Mouse (Mus musculus) thymus, postnatal 25 days (tissue): Measurements from ENCODE around the gene Akap9.
"Not testable (repeated sequence)": the region's sequence is repeated elsewhere in the genome, so short reads cannot be mapped to it uniquely, and the experiment has no call there.

Experiments used
- DNase-seq: peaks from one replicate; pipeline ENCODE4 v3.0.0; 2022

Gene Akap9

GRCm38 (mm10) chr5:3970936-3971335 lies 43.1 kb downstream of the Akap9 start:
- no peak for DNase-seq

GRCm38 (mm10) chr5:3973764-3974163 lies 45.9 kb downstream of the Akap9 start:
- no peak for DNase-seq

GRCm38 (mm10) chr5:3974896-3975295 lies 47.0 kb downstream of the Akap9 start:
- no peak for DNase-seq

GRCm38 (mm10) chr5:3976111-3976510 lies 48.3 kb downstream of the Akap9 start:
- no peak for DNase-seq

- DNase-seq = no peak
These were observed 50.0 kb downstream of the Akap9 start for GRCm38 (mm10) chr5:3977904-3978303.

- no peak for DNase-seq
These were observed 61.8 kb downstream of the Akap9 start for GRCm38 (mm10) chr5:3989608-3990007.

GRCm38 (mm10) chr5:3990499-3990898 lies 62.6 kb downstream of the Akap9 start:
- DNase-seq = no peak

GRCm38 (mm10) chr5:4004531-4005469 lies 76.9 kb downstream of the Akap9 start:
- DNase-seq = no peak

- DNase-seq = no peak
These were observed 78.8 kb downstream of the Akap9 start for GRCm38 (mm10) chr5:4006606-4007005.

GRCm38 (mm10) chr5:4008266-4008665 lies 80.4 kb downstream of the Akap9 start:
- no peak for DNase-seq

GRCm38 (mm10) chr5:4009540-4009939 lies 81.7 kb downstream of the Akap9 start:
- no peak for DNase-seq

- DNase-seq = not testable (repeated sequence)
These were observed 89.8 kb downstream of the Akap9 start for GRCm38 (mm10) chr5:4017646-4018045.

GRCm38 (mm10) chr5:4019377-4019776 lies 91.5 kb downstream of the Akap9 start:
- no peak for DNase-seq

- DNase-seq = no peak
These were observed 92.2 kb downstream of the Akap9 start for GRCm38 (mm10) chr5:4020018-4020417.

- no peak for DNase-seq
These were observed 95.3 kb downstream of the Akap9 start for GRCm38 (mm10) chr5:4023186-4023585.

- DNase-seq = no peak
These were observed 96.2 kb downstream of the Akap9 start for GRCm38 (mm10) chr5:4023742-4024681.

GRCm38 (mm10) chr5:4024727-4025126 lies 96.9 kb downstream of the Akap9 start:
- no peak for DNase-seq

GRCm38 (mm10) chr5:4026336-4026735 lies 98.5 kb downstream of the Akap9 start:
- DNase-seq = not testable (repeated sequence)

GRCm38 (mm10) chr5:4028486-4029173 lies 100.8 kb downstream of the Akap9 start:
- no peak for DNase-seq

- no peak for DNase-seq
These were observed 104.0 kb downstream of the Akap9 start for GRCm38 (mm10) chr5:4031846-4032245.

- DNase-seq = no peak
These were observed 108.8 kb downstream of the Akap9 start for GRCm38 (mm10) chr5:4036686-4037085.

GRCm38 (mm10) chr5:4039351-4039750 lies 111.5 kb downstream of the Akap9 start:
- no peak for DNase-seq

- DNase-seq = peak; percentile 31
These were observed 112.5 kb downstream of the Akap9 start for GRCm38 (mm10) chr5:4040372-4040771.
